Mouse (Mus musculus) large intestine, adult 2 months (tissue): Measurements from ENCODE around the gene Ppm1f. TPM values are rescaled to one million over a fixed set of nuclear protein-coding genes. Genes with fewer than 3 reads are reported as not detected.
"Not testable (repeated sequence)": the region's sequence is repeated elsewhere in the genome, so short reads cannot be mapped to it uniquely, and the experiment has no call there.

Experiments
- DNase-seq: peaks from one replicate; pipeline ENCODE4 v3.0.0-alpha.2; 2012; ENCODE audit warnings: low read depth, low spot score
- WGBS: fragments of 180-500 bp; shearing (Covaris S2); methylation state at CpG from one replicate; pipeline ENCODE4 v1.1.7; 2018; 5-methylcytosine and 5-hydroxymethylcytosine counted together
- polyA plus RNA-seq: library from polyadenylated mRNA; depleted of rRNA; stranded (reverse); fragments of >200 nt; gene quantifications from 2 replicates; pipeline ENCODE4 v1.2.3, GENCODE M21; 2012

Gene Ppm1f
- polyA plus RNA-seq, 1 experiment, result 4.5 TPM

DNA sequence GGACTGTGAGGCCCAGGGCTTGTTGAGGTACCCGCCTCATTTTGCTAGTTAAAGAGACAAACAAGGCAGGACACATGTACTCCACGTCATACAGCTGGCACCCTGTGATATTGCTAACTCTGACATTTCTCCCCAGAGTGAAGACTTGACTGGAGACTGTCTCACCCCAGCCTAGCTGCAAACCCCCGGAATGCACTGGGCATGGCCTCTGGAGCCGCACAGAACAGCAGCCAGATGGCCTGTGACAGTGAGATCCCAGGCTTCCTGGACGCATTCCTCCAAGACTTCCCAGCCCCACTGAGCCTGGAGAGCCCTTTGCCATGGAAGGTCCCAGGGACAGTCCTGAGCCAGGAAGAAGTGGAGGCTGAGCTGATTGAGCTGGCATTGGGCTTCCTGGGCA is 6.9 kb downstream of the Ppm1f start:
- WGBS, result 81% methylated on average over 5 of the region's 5 CpGs

GRCm38 (mm10) chr16:16907799-16908198 is 11.5 kb downstream of the Ppm1f start:
- WGBS, result 58% methylated on average over 6 of the region's 6 CpGs
- no peak for DNase-seq

More for the DNA sequence above, 6.9 kb downstream of the Ppm1f start:
- no peak for DNase-seq

DNA sequence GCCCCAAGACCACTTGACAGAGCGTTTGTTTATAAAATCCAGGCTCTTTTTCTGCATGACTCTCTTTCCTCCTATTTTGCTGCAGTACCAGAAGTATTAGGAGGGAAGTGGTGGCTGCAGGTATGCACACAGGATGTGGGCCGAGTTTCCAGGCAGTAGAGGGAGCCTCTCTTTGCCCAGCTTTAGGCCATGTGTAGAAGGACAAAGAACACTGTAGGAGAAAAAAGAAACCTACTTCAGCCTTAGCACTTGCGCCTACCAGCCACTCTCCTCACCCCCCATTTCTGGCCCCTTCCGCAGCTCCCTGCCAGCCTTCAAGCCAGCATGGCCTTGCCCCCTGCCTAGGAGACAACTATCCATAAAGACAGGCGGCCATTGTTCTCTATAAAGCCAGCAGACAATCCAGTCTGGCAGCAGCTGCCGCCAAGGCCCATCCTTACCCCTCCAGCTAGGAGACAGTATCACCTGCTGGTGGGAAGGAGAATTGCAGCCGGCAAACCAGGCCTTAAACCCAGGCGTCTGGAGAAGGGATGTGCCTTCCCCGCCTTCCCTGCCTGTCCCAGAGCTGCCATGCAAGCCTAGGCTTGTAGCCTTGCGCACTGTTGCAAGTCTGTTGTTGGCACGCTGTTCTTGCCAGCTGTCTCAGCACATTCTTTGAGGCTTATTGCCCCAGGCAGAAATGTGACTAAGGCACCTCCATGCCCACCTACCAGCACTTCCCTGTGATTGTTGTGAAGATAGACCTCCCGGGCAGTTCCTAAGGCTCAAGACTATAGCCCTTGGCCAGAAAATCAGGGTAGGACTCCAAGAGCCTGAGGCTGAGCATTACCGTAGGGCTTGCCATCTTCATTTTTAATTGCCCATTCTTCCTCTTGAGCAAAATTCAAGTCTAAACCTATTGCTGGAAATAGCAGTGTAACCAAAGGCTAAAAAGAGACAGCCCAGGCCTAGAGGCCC is 15.7 kb downstream of the Ppm1f start:
- peak; percentile 43 for DNase-seq
- 46% methylated on average over 13 of the region's 13 CpGs for WGBS

DNA sequence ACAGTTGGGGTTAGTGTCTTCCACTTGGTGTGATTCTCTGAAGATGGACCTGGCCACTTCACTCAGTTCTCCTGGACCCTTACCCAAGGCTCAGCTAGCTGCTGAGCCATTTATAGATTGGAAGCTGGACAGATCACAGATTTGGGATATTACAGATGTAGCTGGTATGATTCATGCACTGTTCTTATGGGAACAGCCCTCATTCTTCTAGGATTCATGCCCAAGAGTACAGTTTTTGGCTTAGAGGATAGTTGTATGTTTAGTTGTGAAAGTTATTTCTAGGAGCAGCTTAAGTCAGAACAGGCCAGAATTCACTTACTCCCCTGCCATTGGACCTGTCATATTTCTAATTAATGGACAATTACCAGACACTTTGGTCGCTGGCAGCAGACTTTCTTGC is 17.2 kb downstream of the Ppm1f start:
- DNase-seq, result no peak
- WGBS, result 87% methylated on average over 1 of the region's 1 CpGs

GRCm38 (mm10) chr16:16918441-16919117 is 22.3 kb downstream of the Ppm1f start:
- WGBS, result 94% methylated on average over 7 of the region's 7 CpGs
- no peak for DNase-seq

DNA sequence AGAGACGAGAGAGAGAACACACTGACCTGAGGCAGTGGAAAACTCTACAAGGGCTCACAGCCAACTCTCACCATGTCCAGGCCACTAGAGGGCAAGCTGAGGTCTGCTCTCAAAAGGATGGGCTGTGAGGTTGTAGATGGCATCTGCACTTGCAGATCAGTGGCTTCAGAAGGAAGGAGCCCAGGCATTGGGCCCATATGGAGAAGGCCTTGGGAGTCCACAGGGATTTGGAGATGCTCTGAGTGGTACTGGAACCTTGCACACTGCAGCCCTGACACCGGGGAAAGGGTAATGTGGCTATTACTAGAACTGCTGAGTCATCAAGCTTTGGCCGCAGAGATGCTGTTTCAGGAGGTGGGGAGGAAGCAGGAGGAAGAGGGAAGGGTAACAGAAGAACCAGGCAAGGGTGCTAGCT is 24.8 kb downstream of the Ppm1f start:
- DNase-seq, result no peak
- 47% methylated on average over 3 of the region's 3 CpGs for WGBS

DNA sequence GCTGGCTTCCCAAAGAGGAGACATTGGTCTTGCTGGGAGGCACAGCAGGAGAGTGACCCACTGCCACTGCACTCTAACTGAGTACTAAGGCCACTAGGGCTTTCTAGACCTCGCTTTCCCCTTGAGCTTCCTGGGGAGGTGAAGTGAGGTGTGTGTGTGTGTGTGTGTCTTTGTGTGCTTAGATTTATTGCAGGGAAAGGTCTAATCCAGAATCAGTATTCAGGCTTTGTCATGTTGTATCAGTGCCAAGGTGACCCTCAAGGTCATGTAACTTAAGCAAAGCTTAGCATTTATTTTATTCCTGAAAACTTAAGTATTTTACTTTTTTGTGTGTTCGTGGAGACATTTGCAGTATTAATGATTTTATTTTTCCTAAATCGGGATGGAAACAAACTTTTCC is 28.2 kb downstream of the Ppm1f start:
- DNase-seq, result no peak

DNA sequence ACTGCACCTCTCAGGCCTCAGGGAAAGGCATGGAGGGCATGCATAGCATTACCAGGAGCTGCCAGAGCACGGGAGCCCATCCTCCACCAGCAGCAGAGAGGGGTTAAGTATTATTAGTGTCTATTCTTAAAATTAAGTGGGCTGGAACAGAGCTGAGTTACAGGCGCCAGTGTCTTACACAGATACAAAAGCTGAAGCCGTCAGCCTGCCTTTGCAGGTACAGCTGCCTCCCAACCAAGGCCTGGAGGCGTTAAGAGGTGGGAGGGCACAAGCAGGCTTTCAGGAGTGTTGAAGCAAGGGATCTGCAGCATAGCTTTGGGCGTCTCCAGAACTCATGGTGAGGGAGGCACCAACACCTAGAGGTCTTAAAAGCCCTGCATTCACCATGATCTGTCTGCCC is 30.3 kb downstream of the Ppm1f start:
- 84% methylated on average over 5 of the region's 5 CpGs for WGBS
- no peak for DNase-seq

More for the DNA sequence above, 28.2 kb downstream of the Ppm1f start:
- WGBS, result 94% methylated on average over 3 of the region's 3 CpGs

DNA sequence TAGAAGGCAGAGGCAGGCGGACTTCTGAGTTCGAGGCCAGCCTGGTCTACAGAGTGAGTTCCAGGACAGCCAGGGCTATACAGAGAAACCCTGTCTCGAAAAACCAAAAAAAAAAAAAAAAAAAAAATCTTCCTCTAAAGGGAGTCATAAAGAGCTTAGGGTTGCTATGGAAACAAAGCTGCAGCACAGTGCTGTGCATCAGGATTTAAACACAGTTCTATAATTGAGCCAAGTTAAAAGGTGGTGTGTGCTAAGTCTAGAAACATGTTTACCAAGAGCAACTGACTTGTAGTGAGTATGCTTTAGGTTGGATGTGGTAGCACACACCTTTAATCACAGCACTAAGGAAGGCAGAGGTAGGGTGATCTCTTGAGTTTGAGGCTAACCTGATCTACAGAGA is 32.6 kb downstream of the Ppm1f start:
- WGBS, result 67% methylated on average over 3 of the region's 3 CpGs
- DNase-seq, result not testable (repeated sequence)

DNA sequence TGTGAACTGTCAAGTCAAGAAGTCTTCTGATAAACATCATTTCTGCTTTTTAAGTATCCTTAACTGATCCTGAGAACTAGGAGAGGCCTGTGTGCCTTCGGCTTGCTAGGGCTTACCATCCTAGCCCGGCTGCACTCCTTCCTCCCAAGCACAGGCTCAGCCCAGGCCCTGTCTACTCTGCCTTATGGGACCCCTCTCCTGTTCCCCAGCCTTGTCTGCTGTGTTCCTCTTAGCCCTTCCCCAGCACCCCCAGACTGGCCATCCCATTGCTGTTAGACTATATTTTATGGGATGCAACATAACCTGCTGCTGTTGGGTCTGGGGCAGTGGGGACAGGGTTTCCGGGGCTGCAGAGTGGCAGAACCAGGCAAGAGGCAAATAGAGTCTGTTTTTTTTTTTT is 34.1 kb downstream of the Ppm1f start:
- 89% methylated on average over 3 of the region's 3 CpGs for WGBS
- DNase-seq, result no peak

- no peak for DNase-seq
- WGBS, result 70% methylated on average over 5 of the region's 5 CpGs
Observed at GRCm38 (mm10) chr16:16930810-16931296, 34.6 kb downstream of the Ppm1f start.

DNA sequence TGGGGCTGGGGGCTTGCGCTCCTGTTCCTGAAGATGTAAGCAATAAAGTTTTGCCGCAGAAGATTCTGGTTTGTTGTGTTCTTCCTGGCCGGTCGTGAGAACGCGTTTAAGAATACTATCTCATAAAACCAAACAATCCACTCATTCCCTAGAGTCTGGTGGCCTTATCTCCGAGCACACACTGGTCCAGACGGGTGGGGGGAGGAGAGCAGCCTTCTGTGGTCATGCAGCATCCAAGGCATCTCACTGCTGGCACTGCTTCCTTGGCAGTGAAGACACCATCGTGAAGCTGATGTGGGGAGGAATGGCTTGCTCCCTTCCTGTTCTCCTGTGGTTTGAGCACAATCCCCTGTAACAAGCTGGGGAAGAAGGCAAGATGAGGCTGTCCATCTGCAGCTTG is 43.3 kb downstream of the Ppm1f start:
- 92% methylated on average over 9 of the region's 9 CpGs for WGBS
- no peak for DNase-seq

DNA sequence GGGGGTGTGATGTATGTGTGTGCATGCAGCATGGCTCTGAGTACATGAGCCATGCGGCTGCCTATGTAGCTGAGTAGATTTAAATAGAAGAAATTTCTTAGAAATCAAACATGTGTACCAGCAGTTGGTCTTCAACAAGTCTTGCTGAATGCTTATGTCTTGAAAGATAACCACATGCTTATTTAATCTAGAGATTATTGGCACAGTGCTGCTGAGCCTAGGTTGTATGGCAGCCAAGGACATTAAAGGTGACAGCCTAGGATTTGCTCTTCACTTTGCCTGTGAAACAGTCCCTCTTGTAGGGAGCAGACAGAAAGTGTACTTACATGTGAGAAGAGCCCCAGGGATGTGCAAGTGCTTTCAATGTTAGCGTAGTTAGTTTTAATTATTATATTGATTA is 44.8 kb downstream of the Ppm1f start:
- no peak for DNase-seq
- 87% methylated on average over 2 of the region's 2 CpGs for whole genome bisulfite sequencing

GRCm38 (mm10) chr16:16958575-16958974 is 62.3 kb downstream of the Ppm1f start:
- no peak for DNase-seq
- WGBS, result 25% methylated on average over 4 of the region's 5 CpGs

DNA sequence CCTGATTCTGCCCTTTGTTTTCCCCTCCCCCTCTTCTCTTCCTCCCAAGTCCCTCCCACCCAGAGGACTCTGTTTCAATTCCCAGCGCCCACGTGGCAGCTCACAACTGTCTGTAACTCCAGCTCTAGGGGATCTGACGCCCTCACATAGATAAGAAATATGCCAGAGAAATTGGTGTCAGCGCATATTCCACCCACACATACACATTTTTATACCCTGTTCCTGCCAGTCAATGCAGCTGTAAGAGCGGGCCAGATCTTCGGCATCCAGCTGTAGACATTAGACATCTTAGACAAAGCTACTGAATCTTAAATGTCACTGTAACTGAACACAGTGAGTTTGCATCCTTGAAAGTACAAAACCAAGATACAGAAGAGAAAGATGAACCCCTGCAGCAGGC is 63.6 kb downstream of the Ppm1f start:
- no peak for DNase-seq
- 90% methylated on average over 6 of the region's 6 CpGs for WGBS

GRCm38 (mm10) chr16:16965149-16965548 is 68.9 kb downstream of the Ppm1f start:
- WGBS, result 62% methylated on average over 1 of the region's 1 CpGs

DNA sequence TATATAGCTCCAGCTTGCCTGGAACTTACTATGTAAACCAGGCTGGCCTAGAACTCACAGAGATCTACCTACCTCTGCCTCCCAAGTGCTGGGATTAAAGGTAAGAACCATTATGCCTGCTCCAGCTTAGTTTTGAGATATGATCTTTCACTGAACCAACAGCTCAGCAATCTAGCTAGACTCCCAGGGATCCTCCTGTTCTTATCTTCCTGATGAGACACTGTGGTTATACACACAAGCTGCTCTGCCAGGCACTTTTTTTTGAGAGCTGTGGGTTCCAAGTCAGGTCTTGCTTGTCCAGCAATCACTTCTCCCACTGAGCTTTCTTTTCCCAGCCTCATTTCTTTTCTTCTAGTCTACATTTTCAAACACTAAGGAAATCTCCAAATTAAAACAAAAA is 70.0 kb downstream of the Ppm1f start:
- no peak for DNase-seq

More at GRCm38 (mm10) chr16:16965149-16965548, 68.9 kb downstream of the Ppm1f start:
- DNase-seq, result no peak
